Mouse (Mus musculus): ENCODE data around the gene Fmod. TPM values are rescaled to one million over a fixed set of nuclear protein-coding genes. Genes with fewer than 3 reads are reported as not detected.

The Fmod gene
- total RNA-seq (2021) = 100 to 1,000 TPM; 214 to 221 TPM
- long read RNA-seq, experiment 1, transcript Fmod-201 (3 exons, 3,120 nt) = major isoform, 166 of 222 reads
- long read RNA-seq, experiment 1, partial matches to known transcripts = 56 of 222 reads
- long read RNA-seq, experiment 1, other reads (novel, unspliced or antisense) = 0 of 222 reads
- long read RNA-seq, experiment 2, transcript Fmod-201 (3 exons, 3,120 nt) = major isoform, 168 of 249 reads
- long read RNA-seq, experiment 2, partial matches to known transcripts = 60 of 249 reads
- long read RNA-seq, experiment 2, other reads (novel, unspliced or antisense) = 21 of 249 reads

- no peak for DNase-seq
Measured at GRCm38 (mm10) chr1:134037172-134037571, at the start of gene Fmod. Gene Fmod, plus strand, starts transcription at chr1:134037254.

GRCm38 (mm10) chr1:133988845-133989244 lies 48.2 kb upstream of the Fmod start:
- DNase-seq = no peak

GRCm38 (mm10) chr1:133991277-133991676 lies 45.8 kb upstream of the Fmod start:
- no peak for DNase-seq

GRCm38 (mm10) chr1:134005490-134005889 lies 31.6 kb upstream of the Fmod start:
- no peak for DNase-seq

- DNase-seq = no peak
Measured at GRCm38 (mm10) chr1:134006105-134006764, 30.8 kb upstream of the Fmod start.

GRCm38 (mm10) chr1:134024293-134024971 lies 12.6 kb upstream of the Fmod start:
- no peak for DNase-seq

- no peak for DNase-seq
Measured at GRCm38 (mm10) chr1:134025975-134026374, 11.1 kb upstream of the Fmod start.

DNA sequence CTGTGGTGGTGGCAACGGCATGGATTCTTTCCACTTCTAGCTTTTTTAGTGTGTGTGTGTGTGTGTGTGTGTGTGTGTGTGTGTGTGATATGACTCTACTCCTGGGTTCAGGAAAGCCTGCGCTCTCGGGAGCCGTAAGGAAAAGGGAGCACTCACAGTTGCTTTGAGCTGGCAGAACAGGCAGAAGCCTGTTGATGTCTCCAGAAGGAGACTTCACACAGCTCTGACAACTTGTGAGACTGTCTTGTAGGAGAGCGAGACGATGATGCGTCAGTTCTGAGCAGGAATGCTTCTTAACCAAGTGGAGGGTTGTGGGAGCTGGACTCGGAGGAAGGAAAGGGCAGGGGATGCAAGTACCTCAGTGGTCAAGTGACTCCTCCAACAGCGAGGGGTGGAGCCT lies 10.3 kb upstream of the Fmod start:
- no peak for DNase-seq

GRCm38 (mm10) chr1:134028161-134028846 lies 8.8 kb upstream of the Fmod start:
- DNase-seq = peak; percentile 48

DNA sequence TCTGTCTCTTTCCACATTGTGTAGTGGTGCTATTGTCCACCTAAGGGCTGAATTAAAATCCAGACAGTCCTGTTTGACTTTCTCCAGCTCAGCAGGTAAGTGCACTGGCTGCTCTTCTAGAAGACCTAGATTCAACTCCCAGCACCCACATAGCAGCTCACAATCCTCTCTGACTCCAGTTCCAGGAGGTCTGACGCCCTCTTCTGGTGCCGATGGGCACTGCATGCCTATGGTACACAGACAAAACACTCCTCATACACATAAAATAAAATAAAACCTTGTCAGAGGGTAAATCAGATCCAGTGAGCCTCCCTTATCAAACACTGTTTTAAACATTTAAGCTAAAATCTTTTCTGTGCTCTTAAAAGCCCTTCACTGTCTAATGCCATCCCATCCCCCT lies 562 bp upstream of the Fmod start:
- DNase-seq = no peak

DNA sequence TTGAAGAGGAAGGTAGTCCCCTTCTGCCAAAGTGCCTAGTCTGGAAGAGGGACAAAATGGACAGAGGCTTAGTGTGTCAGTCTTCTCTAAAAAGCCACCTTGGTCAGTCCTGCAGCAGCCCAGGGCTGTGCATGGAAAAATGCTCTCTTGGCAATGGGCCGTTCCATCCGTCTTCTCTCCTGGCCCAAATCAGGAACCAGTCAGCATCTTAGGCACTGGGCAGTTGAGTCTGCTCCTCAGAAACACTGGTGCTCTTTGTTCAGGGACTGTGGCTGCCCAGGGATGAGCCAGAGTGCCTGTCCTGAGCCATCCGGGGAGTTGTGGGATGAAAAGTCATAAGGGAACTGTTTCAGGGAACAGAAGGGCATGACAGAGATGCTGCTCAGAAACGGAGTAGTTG lies 1.3 kb downstream of the Fmod start:
- DNase-seq = no peak

- no peak for DNase-seq
Measured at GRCm38 (mm10) chr1:134039361-134039760, 2.3 kb downstream of the Fmod start.

- no peak for DNase-seq
Measured at GRCm38 (mm10) chr1:134041900-134042299, 4.8 kb downstream of the Fmod start.

DNA sequence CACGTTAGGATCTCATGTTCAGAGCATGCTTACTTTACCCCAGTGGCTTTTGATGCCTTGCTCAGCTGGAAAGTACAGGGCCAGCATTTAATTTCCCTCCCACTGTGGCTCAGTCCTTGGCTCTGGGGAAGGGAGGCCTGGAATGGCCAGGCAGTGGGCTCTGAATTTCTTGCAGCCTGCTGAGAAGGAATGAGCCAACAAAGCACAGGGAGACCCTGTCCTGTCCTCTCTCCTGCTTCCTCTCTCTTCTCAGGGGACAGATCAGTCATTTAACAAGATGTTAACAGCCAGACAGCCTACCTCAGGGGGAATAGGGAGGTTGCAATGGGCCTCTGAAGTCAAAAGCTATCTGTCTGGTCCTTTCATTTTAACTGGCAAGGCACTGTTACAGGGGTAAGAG lies 5.3 kb downstream of the Fmod start:
- DNase-seq = no peak

- DNase-seq = no peak
Measured at GRCm38 (mm10) chr1:134044805-134045204, 7.8 kb downstream of the Fmod start.

DNA sequence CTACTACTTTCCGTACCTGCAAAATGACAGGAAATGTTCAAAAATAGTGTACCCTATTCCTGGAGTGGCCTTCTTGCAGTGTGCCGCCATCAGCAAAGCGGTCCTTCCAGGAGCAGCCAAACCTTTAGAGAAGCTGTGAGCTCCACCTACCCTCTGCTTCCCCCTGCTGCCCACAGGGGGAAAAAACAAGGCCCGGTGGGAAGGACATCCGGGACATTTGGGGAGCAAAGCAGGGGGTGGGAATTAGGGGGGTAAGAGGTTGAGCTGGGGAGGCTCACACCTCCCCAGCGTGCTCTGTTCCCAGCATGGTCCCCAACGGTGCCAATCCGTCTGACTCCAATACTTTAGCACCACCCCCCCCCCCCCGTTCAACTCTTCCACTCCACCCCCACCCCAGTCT lies 8.9 kb downstream of the Fmod start:
- peak; percentile 76 for DNase-seq

DNA sequence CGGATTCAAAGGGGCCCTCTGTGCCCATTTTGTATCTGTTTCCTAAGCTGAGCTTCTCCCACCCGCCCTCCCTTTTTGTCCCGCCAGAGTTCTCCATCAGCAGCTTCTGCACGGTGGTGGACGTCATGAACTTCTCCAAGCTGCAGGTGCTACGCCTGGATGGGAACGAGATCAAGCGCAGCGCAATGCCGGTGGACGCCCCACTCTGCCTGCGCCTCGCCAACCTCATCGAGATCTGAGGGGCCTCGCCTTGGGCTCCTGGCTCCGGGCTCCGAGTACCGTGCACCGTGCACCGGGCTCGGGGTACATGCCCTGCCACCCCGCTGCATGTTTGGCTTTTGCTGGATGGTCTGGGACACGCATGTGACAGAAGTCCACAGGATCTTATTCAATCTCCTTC lies 9.3 kb downstream of the Fmod start:
- no peak for DNase-seq

GRCm38 (mm10) chr1:134047431-134047830 lies 10.4 kb downstream of the Fmod start:
- DNase-seq = no peak

DNA sequence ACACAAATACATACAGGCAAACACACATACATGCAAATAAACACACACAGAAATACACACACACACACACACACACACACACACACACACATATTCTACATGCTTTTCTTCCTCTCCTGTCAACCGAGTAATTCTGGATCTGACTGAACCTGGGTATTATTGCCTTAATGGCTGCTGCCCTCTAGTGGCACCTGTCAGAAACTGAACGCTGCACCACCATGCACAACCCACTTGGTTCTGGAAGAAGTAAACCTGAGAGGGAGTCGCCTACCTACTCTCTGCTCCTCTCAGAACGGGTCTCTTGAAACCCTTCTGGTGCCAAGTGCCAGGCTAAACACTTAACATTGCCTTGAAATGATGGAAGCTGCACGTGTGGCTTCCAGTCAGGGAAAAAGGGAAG lies 11.7 kb downstream of the Fmod start:
- DNase-seq = peak; percentile 71

- no peak for DNase-seq
Measured at GRCm38 (mm10) chr1:134049542-134049941, 12.5 kb downstream of the Fmod start.

DNA sequence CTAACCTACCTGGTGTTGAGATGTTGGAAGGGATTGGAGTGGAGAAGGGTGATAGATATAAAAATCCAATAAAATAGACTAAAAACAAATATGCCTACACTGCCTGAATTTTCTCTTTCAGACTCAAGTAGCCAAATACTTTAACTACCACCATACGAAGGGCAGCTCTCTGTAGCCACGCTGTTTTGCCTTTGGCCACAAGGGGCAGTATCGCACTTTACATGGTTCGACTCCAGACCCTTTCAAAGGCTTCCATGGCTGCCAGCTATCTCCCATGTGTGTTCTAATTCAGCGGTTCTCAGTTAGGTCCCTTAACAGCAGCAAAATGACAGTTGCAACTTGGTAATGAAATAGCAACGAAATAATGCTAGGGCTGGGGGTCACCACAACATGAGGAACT lies 16.2 kb downstream of the Fmod start:
- DNase-seq = peak; percentile 87

DNA sequence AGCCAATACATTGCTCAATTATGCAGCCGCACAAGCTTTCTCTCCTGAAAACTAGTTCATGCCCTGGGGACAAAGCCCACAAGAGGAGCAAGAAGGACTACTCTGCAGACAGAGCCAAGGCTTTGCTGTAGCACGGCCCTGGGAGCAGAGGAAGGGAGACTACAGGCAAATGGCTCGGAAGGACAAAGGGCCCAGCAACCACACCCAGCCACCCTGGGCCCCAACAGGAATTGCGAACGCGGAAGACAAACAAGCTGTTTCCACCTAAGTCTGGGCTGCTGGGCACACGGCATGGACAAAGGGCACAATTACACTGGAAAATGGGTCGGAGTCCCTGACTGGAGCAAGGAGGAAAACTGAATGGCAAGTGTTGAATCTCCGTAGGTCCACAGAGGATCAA lies 18.0 kb downstream of the Fmod start:
- no peak for DNase-seq

- no peak for DNase-seq
Measured at GRCm38 (mm10) chr1:134055666-134056245, 18.7 kb downstream of the Fmod start.
